Mouse (Mus musculus): ENCODE results near the gene Tspan5. TPM values are rescaled to one million over a fixed set of nuclear protein-coding genes. Genes with fewer than 3 reads are reported as not detected.

Tspan5 gene
- total and polyA plus RNA-seq, 2 experiments, result 0.48 to 0.65 TPM

- Histone ChIP-seq H3K36me3 (ENCODE audit: control insufficient read depth, insufficient read depth, low read length) (no peaks in the 10 kb centered on the region), H3K79me2 (ENCODE audit: control insufficient read depth, insufficient read depth, low read length) (no peaks in the 10 kb centered on the region), H3K27me3 (ENCODE audit: control insufficient read depth, insufficient read depth, low read length) (no peaks in the 10 kb centered on the region), H3K27ac (replicated peaks; ENCODE audit: insufficient read depth, low read depth, low read length) (no peak overlapping the region), H3K4me3 (ENCODE audit: insufficient read depth, low read depth, low read length) (no peak overlapping the region), H3K9ac (ENCODE audit: low read depth, low read length) (no peak overlapping the region), H3K4me1 (ENCODE audit: control insufficient read depth, insufficient read depth, low read length) (no peaks in the 10 kb centered on the region)
- TF ChIP-seq POLR2A (IDR thresholded peaks at IDR 0.05; ENCODE audit: extremely low read depth, insufficient read depth, low read length) (no peak), CTCF (IDR thresholded peaks at IDR 0.05; ENCODE audit: low read depth, low read length) (no peak)
- 92% methylated on average over 16 of the region's 17 CpGs for WGBS
- no peak for DNase-seq (ENCODE audit: extremely low read depth, low read depth, low spot score)
Measured at GRCm38 (mm10) chr3:138788489-138788850, 46.5 kb downstream of the Tspan5 start.

GRCm38 (mm10) chr3:138789275-138789674, 47.3 kb downstream of the Tspan5 start:
- Histone ChIP-seq H3K27ac (replicated peaks; ENCODE audit: insufficient read depth, low read depth, low read length) (no peak overlapping the region), H3K36me3 (ENCODE audit: control insufficient read depth, insufficient read depth, low read length) (no peaks in the 10 kb centered on the region), H3K4me1 (ENCODE audit: control insufficient read depth, insufficient read depth, low read length) (no peaks in the 10 kb centered on the region), H3K79me2 (ENCODE audit: control insufficient read depth, insufficient read depth, low read length) (no peaks in the 10 kb centered on the region), H3K27me3 (ENCODE audit: control insufficient read depth, insufficient read depth, low read length) (no peaks in the 10 kb centered on the region), H3K9ac (ENCODE audit: low read depth, low read length) (no peak overlapping the region), H3K4me3 (ENCODE audit: insufficient read depth, low read depth, low read length) (no peak overlapping the region)
- no peak for DNase-seq (ENCODE audit: extremely low read depth, low read depth, low spot score)
- TF ChIP-seq CTCF (IDR thresholded peaks at IDR 0.05; ENCODE audit: low read depth, low read length) (no peak), POLR2A (IDR thresholded peaks at IDR 0.05; ENCODE audit: extremely low read depth, insufficient read depth, low read length) (no peak)
- WGBS, result 94% methylated on average over 5 of the region's 5 CpGs

GRCm38 (mm10) chr3:138794533-138794932, 52.5 kb downstream of the Tspan5 start:
- Histone ChIP-seq H3K4me3 (ENCODE audit: insufficient read depth, low read depth, low read length) (no peak overlapping the region), H3K27me3 (ENCODE audit: control insufficient read depth, insufficient read depth, low read length) (no peaks in the 10 kb centered on the region), H3K36me3 (ENCODE audit: control insufficient read depth, insufficient read depth, low read length) (no peaks in the 10 kb centered on the region), H3K27ac (replicated peaks; ENCODE audit: insufficient read depth, low read depth, low read length) (no peak overlapping the region), H3K9ac (ENCODE audit: low read depth, low read length) (no peak overlapping the region), H3K79me2 (ENCODE audit: control insufficient read depth, insufficient read depth, low read length) (no peaks in the 10 kb centered on the region), H3K4me1 (ENCODE audit: control insufficient read depth, insufficient read depth, low read length) (no peaks in the 10 kb centered on the region)
- no peak for TF ChIP-seq CTCF (IDR thresholded peaks at IDR 0.05; ENCODE audit: low read depth, low read length)
- no peak for TF ChIP-seq POLR2A (IDR thresholded peaks at IDR 0.05; ENCODE audit: extremely low read depth, insufficient read depth, low read length)
- 94% methylated on average over 8 of the region's 8 CpGs for WGBS
- no peak for DNase-seq (ENCODE audit: extremely low read depth, low read depth, low spot score)

DNA sequence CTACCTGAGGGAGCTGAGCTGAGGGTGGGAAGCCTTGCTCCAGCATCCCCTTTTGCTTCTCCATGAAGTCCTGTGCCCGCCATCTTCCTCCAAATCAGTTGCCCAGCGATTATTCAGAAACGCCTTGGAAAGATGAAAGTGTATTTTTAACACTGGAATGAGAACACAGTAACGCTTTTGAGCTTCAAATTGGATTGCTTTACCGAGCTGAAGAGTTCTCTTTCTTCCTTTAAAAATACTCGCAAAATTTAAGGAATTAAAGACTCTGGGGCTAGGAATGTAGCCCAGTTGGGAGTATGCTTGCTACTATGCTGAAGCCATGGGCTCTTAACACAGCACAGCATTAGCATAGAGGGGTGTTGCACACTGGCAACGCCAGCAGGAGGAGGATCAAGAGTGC, 54.0 kb downstream of the Tspan5 start:
- Histone ChIP-seq H3K27me3 (ENCODE audit: control insufficient read depth, insufficient read depth, low read length) (no peaks in the 10 kb centered on the region), H3K4me3 (ENCODE audit: insufficient read depth, low read depth, low read length) (no peak overlapping the region), H3K36me3 (ENCODE audit: control insufficient read depth, insufficient read depth, low read length) (no peaks in the 10 kb centered on the region), H3K9ac (ENCODE audit: low read depth, low read length) (no peak overlapping the region), H3K4me1 (ENCODE audit: control insufficient read depth, insufficient read depth, low read length) (no peaks in the 10 kb centered on the region), H3K79me2 (ENCODE audit: control insufficient read depth, insufficient read depth, low read length) (no peaks in the 10 kb centered on the region), H3K27ac (replicated peaks; ENCODE audit: insufficient read depth, low read depth, low read length) (no peak overlapping the region)
- 88% methylated on average over 7 of the region's 7 CpGs for WGBS
- DNase-seq (ENCODE audit: extremely low read depth, low read depth, low spot score), result no peak
- TF ChIP-seq POLR2A (IDR thresholded peaks at IDR 0.05; ENCODE audit: extremely low read depth, insufficient read depth, low read length), result no peak
- no peak for TF ChIP-seq CTCF (IDR thresholded peaks at IDR 0.05; ENCODE audit: low read depth, low read length)

DNA sequence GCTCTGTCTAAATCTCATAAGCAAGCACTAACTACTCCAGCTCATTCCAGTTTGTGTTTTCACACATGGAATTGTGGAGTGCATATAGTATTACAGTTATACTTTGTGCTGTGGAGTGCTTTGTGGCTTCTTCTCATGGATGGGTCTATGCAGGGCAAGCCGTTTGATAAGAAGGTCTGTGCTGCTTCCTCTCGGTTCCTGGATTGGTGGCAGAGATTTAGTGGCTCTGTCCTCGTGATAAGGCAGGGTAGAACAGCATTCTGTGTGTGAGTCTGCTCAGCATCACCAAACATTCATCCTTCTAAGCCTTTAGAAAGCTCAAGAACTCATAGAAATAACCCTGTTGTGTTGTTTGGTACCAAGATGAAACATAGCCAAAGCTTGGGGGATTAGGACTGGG, 54.6 kb downstream of the Tspan5 start:
- no peak overlapping the region for H3K9ac ChIP-seq (ENCODE audit: low read depth, low read length)
- no peaks in the 10 kb centered on the region for H3K79me2 ChIP-seq (ENCODE audit: control insufficient read depth, insufficient read depth, low read length)
- H3K4me1 ChIP-seq (ENCODE audit: control insufficient read depth, insufficient read depth, low read length), result no peaks in the 10 kb centered on the region
- DNase-seq (ENCODE audit: extremely low read depth, low read depth, low spot score), result no peak
- H3K27me3 ChIP-seq (ENCODE audit: control insufficient read depth, insufficient read depth, low read length), result no peaks in the 10 kb centered on the region
- no peak overlapping the region for H3K4me3 ChIP-seq (ENCODE audit: insufficient read depth, low read depth, low read length)
- no peak overlapping the region for H3K27ac ChIP-seq (replicated peaks; ENCODE audit: insufficient read depth, low read depth, low read length)
- no peak for TF ChIP-seq CTCF (IDR thresholded peaks at IDR 0.05; ENCODE audit: low read depth, low read length)
- no peak for TF ChIP-seq POLR2A (IDR thresholded peaks at IDR 0.05; ENCODE audit: extremely low read depth, insufficient read depth, low read length)
- H3K36me3 ChIP-seq (ENCODE audit: control insufficient read depth, insufficient read depth, low read length), result no peaks in the 10 kb centered on the region
- WGBS, result 53% methylated on average over 3 of the region's 3 CpGs

- H3K9ac ChIP-seq (ENCODE audit: low read depth, low read length), result no peak overlapping the region
- no peak overlapping the region for H3K4me3 ChIP-seq (ENCODE audit: insufficient read depth, low read depth, low read length)
- no peaks in the 10 kb centered on the region for H3K36me3 ChIP-seq (ENCODE audit: control insufficient read depth, insufficient read depth, low read length)
- H3K27ac ChIP-seq (replicated peaks; ENCODE audit: insufficient read depth, low read depth, low read length), result no peak overlapping the region
- TF ChIP-seq CTCF (IDR thresholded peaks at IDR 0.05; ENCODE audit: low read depth, low read length) (no peak), POLR2A (IDR thresholded peaks at IDR 0.05; ENCODE audit: extremely low read depth, insufficient read depth, low read length) (no peak)
- no peaks in the 10 kb centered on the region for H3K4me1 ChIP-seq (ENCODE audit: control insufficient read depth, insufficient read depth, low read length)
- no peaks in the 10 kb centered on the region for H3K27me3 ChIP-seq (ENCODE audit: control insufficient read depth, insufficient read depth, low read length)
- 92% methylated on average over 16 of the region's 16 CpGs for WGBS
- H3K79me2 ChIP-seq (ENCODE audit: control insufficient read depth, insufficient read depth, low read length), result no peaks in the 10 kb centered on the region
- DNase-seq (ENCODE audit: extremely low read depth, low read depth, low spot score), result no peak
Measured at GRCm38 (mm10) chr3:138800664-138801411, 58.8 kb downstream of the Tspan5 start.

Measured in liver, adult 2 months (tissue).